Mouse (Mus musculus) neural tube, embryonic 14.5 days (tissue): ENCODE data around the gene Ifnab. TPM values are rescaled to one million over a fixed set of nuclear protein-coding genes. Genes with fewer than 3 reads are reported as not detected.

Source experiments
- ATAC-seq: fragments of 200-750 bp; cut with Nextera tagmentation; 2 replicates; pipeline ENCODE4 v1.8.0; 2017; ENCODE audit warnings: low read depth, mild to moderate bottlenecking, moderate TSS enrichment, moderate library complexity
- H3K27ac ChIP-seq: fragments of 300-500 bp; sonication (generic); 2 replicates; pipeline ENCODE4 v1.5.1; 2014; ENCODE audit warnings: low read depth, mild to moderate bottlenecking, control low read depth, low read length, moderate library complexity, mixed read lengths
- H3K27me3 ChIP-seq: fragments of 300-500 bp; sonication (generic); 2 replicates; pipeline ENCODE4 v1.6.1; 2014; ENCODE audit warnings: low read length; ENCODE audit not compliant: control insufficient read depth, insufficient read depth
- H3K36me3 ChIP-seq: fragments of 300-500 bp; sonication (generic); 2 replicates; pipeline ENCODE4 v1.6.1; 2014; ENCODE audit warnings: low read length, mixed read lengths; ENCODE audit not compliant: control insufficient read depth, insufficient read depth
- H3K4me1 ChIP-seq: fragments of 300-500 bp; sonication (generic); 2 replicates; pipeline ENCODE4 v1.6.1; 2014; ENCODE audit warnings: low read length; ENCODE audit not compliant: control insufficient read depth, insufficient read depth
- H3K4me2 ChIP-seq: fragments of 300-500 bp; sonication (generic); 2 replicates; pipeline ENCODE4 v1.6.1; 2014; ENCODE audit warnings: mild to moderate bottlenecking, low read depth, low read length, control low read depth
- H3K4me3 ChIP-seq: fragments of 300-500 bp; sonication (generic); 2 replicates; pipeline ENCODE4 v1.5.1; 2014; ENCODE audit warnings: low read depth, low read length, control low read depth, mixed read lengths
- H3K9ac ChIP-seq: fragments of 300-500 bp; sonication (generic); replicated peaks from 2 replicates; pipeline ENCODE4 v1.6.1; 2014; ENCODE audit warnings: low read depth, mild to moderate bottlenecking, control low read depth, low read length, mixed read lengths
- H3K9me3 ChIP-seq: fragments of 300-500 bp; sonication (generic); 2 replicates; pipeline ENCODE4 v1.6.1; 2016; ENCODE audit warnings: low read length; ENCODE audit not compliant: control insufficient read depth
- WGBS: fragments of 180-500 bp; shearing (Covaris S2); extraction: QIAGEN DNeasy Blood & Tissue Kit; methylation state at CpG from one replicate; pipeline ENCODE4 v1.1.7; 2014; 5-methylcytosine and 5-hydroxymethylcytosine counted together
- polyA plus RNA-seq: library from polyadenylated mRNA; unstranded; fragments of >200 nt; fragmentation: Nextera tagmentation; extraction: Ambion mirVana; gene quantifications from 2 replicates; pipeline ENCODE4 v1.2.1, GENCODE M21; 2014

Gene Ifnab
- polyA plus RNA-seq, 1 experiment from 2014 or later = not detected

DNA sequence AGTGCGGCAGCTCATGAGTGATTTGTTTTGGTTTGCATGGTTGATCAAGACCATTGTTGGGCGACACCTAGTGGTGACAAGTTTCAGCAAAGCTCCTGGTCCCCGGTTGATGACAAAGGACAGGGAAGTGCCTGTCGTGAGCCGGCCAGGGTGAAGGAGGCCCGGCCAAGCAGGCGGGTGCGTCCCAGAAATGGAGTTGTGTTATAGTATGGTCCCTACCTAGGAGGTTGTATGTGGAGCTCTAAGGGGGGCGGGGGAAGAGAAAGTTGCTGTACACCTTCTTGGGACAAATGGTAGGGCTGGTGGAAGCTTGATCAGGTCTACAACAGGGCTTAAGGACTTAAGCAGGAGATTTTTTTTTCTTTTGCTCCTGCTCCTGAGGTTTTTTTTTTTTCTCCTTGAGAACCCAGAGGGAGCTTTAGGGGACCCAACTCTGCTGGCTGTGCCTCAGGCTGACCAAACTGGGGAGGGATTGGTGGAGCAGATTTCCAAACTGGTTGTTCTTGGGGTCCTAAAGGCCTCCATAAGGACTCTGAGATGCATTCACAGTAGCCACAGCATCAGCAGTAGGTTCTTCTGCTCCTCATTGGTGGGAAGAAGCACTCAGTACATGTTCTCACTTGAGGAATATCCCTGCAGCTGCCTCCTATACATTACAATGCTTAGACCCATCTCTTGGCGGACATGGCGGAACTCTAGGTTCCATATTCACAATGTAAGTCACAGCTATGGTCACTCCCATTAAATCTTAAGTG lies 49.9 kb downstream of the Ifnab start:
- H3K4me1 ChIP-seq = no peaks in the 10 kb centered on the region
- H3K27me3 ChIP-seq = no peaks in the 10 kb centered on the region
- no peaks in the 10 kb centered on the region for H3K9me3 ChIP-seq
- H3K36me3 ChIP-seq = no peaks in the 10 kb centered on the region
- WGBS = 18% methylated on average over 11 of the region's 11 CpGs
- H3K27ac ChIP-seq = no peak overlapping the region
- H3K4me3 ChIP-seq = peak overlapping the region; percentile 13; the same call in 1 of the 2 replicates
- ATAC-seq = peak; percentile 96
- peak overlapping the region; percentile 35 for H3K4me2 ChIP-seq
- no peak overlapping the region for H3K9ac ChIP-seq

DNA sequence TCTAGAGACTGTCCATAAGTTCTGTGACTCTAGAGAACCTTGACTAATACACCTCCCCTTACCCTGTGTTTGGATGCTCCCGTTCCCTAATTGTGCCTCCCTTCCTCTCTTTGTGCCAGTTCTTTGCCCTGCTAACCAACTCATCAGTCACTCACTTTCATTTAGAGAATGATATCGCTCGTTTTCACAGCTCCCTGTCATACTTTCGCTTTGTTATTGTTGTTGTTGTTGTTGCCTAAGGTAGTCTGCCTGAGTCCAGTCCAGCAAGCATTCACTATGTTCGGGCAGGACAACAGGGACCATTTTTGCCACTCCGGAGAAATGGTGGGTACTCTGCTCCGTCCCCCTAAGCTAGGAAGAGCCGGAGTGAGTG lies 50.5 kb downstream of the Ifnab start:
- Histone ChIP-seq H3K27me3 (no peaks in the 10 kb centered on the region), H3K4me2 (peak overlapping the region; percentile 35), H3K9me3 (no peaks in the 10 kb centered on the region), H3K9ac (no peak overlapping the region), H3K4me1 (no peaks in the 10 kb centered on the region), H3K27ac (no peak overlapping the region), H3K36me3 (no peaks in the 10 kb centered on the region), H3K4me3 (peak overlapping the region; percentile 13; the same call in 1 of the 2 replicates)
- WGBS = 63% methylated on average over 8 of the region's 8 CpGs
- ATAC-seq = no peak

Other genes starting within 250 kb of the Ifnab start
- gene Ifnb1, start 168.6 kb downstream of the Ifnab start, polyA plus RNA-seq = not detected in 2 replicates
- not detected in 2 replicates for gene Ifna15, start 133.1 kb downstream of the Ifnab start, polyA plus RNA-seq
- not detected in 2 replicates for gene Ifna14, start 119.6 kb downstream of the Ifnab start, polyA plus RNA-seq
- gene Ifna9, start 99.0 kb downstream of the Ifnab start, polyA plus RNA-seq = not detected in 2 replicates
- not detected in 2 replicates for gene Ifna12, start 88.0 kb downstream of the Ifnab start, polyA plus RNA-seq
- not detected in 2 replicates for gene C87499, start 56.9 kb downstream of the Ifnab start, polyA plus RNA-seq
- not detected in 2 replicates for gene Ifna13, start 46.9 kb downstream of the Ifnab start, polyA plus RNA-seq
- not detected in 2 replicates for gene Ifna16, start 14.4 kb downstream of the Ifnab start, polyA plus RNA-seq
- gene Ifna2, start 7.4 kb downstream of the Ifnab start, polyA plus RNA-seq = not detected in 2 replicates
- gene Gm26566, start 30.4 kb upstream of the Ifnab start, polyA plus RNA-seq = 1.6 and 2.6 TPM in 2 replicates
- gene Klhl9, start 31.1 kb upstream of the Ifnab start, polyA plus RNA-seq = 129 and 164 TPM in 2 replicates
- gene Gm13271, start 63.5 kb upstream of the Ifnab start, polyA plus RNA-seq = not detected in 2 replicates
- gene Gm13283, start 68.8 kb upstream of the Ifnab start, polyA plus RNA-seq = not detected in 2 replicates
- gene Gm13290, start 82.5 kb upstream of the Ifnab start, polyA plus RNA-seq = not detected in 2 replicates
- gene Gm13289, start 85.6 kb upstream of the Ifnab start, polyA plus RNA-seq = not detected in 2 replicates
- gene Gm13272, start 88.5 kb upstream of the Ifnab start, polyA plus RNA-seq = not detected in 2 replicates
- not detected in 2 replicates for gene Ifnz, start 90.8 kb upstream of the Ifnab start, polyA plus RNA-seq
- not detected in 2 replicates for gene Gm13276, start 94.3 kb upstream of the Ifnab start, polyA plus RNA-seq
- gene Gm13277, start 97.3 kb upstream of the Ifnab start, polyA plus RNA-seq = not detected in 2 replicates
- gene Gm13278, start 100.2 kb upstream of the Ifnab start, polyA plus RNA-seq = not detected in 2 replicates
- gene Gm13275, start 103.1 kb upstream of the Ifnab start, polyA plus RNA-seq = not detected in 2 replicates
- not detected in 2 replicates for gene Gm13279, start 106.0 kb upstream of the Ifnab start, polyA plus RNA-seq
- gene Gm13285, start 108.3 kb upstream of the Ifnab start, polyA plus RNA-seq = not detected in 2 replicates
- gene Gm13287, start 111.9 kb upstream of the Ifnab start, polyA plus RNA-seq = not detected in 2 replicates
- gene Gm13288, start 114.2 kb upstream of the Ifnab start, polyA plus RNA-seq = not detected in 2 replicates
- gene Ifna7, start 124.9 kb upstream of the Ifnab start, polyA plus RNA-seq = not detected in 2 replicates
- gene Ifna11, start 128.6 kb upstream of the Ifnab start, polyA plus RNA-seq = not detected in 2 replicates
- not detected in 2 replicates for gene Ifna6, start 136.1 kb upstream of the Ifnab start, polyA plus RNA-seq
- gene Ifna5, start 144.2 kb upstream of the Ifnab start, polyA plus RNA-seq = not detected in 2 replicates
- not detected in 2 replicates for gene Ifna4, start 150.5 kb upstream of the Ifnab start, polyA plus RNA-seq
- gene Ifna1, start 158.7 kb upstream of the Ifnab start, polyA plus RNA-seq = not detected in 2 replicates
- not detected in 2 replicates for gene Ifne, start 188.8 kb upstream of the Ifnab start, polyA plus RNA-seq